Mouse (Mus musculus): Measurements from ENCODE around the gene Prim1. TPM values are rescaled to one million over a fixed set of nuclear protein-coding genes. Genes with fewer than 3 reads are reported as not detected.

Prim1 gene
- polyA plus RNA-seq, 1 experiment from 2014 or later, result 66.1 TPM

DNA sequence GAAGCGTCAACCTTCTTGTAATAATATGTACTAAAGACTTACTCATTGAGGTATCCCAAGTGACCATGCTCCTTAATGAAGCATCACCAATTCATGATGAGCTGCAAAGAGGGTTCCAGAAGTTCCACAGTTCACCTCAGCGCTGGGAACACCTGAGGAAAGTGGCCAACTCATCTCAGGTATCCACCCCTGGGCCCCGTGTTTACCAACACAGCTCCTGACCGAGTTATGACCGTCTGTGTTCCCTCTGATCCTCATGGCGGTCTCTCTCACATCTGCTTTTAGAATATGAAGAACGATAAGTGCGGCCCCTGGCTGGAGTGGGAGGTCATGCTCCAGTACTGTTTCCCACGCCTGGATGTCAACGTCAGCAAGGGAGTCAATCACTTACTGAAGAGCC, 8.5 kb downstream of the Prim1 start:
- H3K9ac ChIP-seq (ENCODE audit: low read depth, low read length), result no peak overlapping the region
- H3K36me3 ChIP-seq (ENCODE audit: control insufficient read depth, insufficient read depth, low read length), result peaks cover 19% of the 10 kb centered on the region; the same call in 1 of the 2 replicates
- no peaks in the 10 kb centered on the region for H3K27me3 ChIP-seq (replicated peaks; ENCODE audit: control insufficient read depth, insufficient read depth, low read length)
- WGBS, result 95% methylated on average over 10 of the region's 10 CpGs
- no peaks in the 10 kb centered on the region for H3K4me1 ChIP-seq (ENCODE audit: control insufficient read depth, insufficient read depth, low read length)
- no peak for ATAC-seq
- no peak overlapping the region for H3K4me2 ChIP-seq (ENCODE audit: low read depth, low read length)
- no peaks in the 10 kb centered on the region for H3K9me3 ChIP-seq (ENCODE audit: control insufficient read depth, low read length)
- H3K27ac ChIP-seq (ENCODE audit: low read length), result no peak overlapping the region
- no peak overlapping the region for H3K4me3 ChIP-seq (ENCODE audit: low read length)

GRCm38 (mm10) chr10:128029931-128030330, 15.0 kb downstream of the Prim1 start:
- Histone ChIP-seq H3K4me3 (ENCODE audit: low read length) (no peak overlapping the region), H3K4me2 (ENCODE audit: low read depth, low read length) (no peak overlapping the region), H3K4me1 (ENCODE audit: control insufficient read depth, insufficient read depth, low read length) (peaks cover 3% of the 10 kb centered on the region), H3K36me3 (ENCODE audit: control insufficient read depth, insufficient read depth, low read length) (peaks cover 13% of the 10 kb centered on the region), H3K27ac (ENCODE audit: low read length) (no peak overlapping the region), H3K27me3 (replicated peaks; ENCODE audit: control insufficient read depth, insufficient read depth, low read length) (no peaks in the 10 kb centered on the region), H3K9ac (ENCODE audit: low read depth, low read length) (no peak overlapping the region), H3K9me3 (ENCODE audit: control insufficient read depth, low read length) (no peaks in the 10 kb centered on the region)
- no peak for ATAC-seq
- WGBS, result 94% methylated on average over 7 of the region's 7 CpGs

- Histone ChIP-seq H3K4me1 (ENCODE audit: control insufficient read depth, insufficient read depth, low read length) (peaks cover 3% of the 10 kb centered on the region), H3K4me2 (ENCODE audit: low read depth, low read length) (no peak overlapping the region), H3K4me3 (ENCODE audit: low read length) (no peak overlapping the region), H3K9ac (ENCODE audit: low read depth, low read length) (no peak overlapping the region), H3K9me3 (ENCODE audit: control insufficient read depth, low read length) (no peaks in the 10 kb centered on the region), H3K27ac (ENCODE audit: low read length) (no peak overlapping the region), H3K27me3 (replicated peaks; ENCODE audit: control insufficient read depth, insufficient read depth, low read length) (no peaks in the 10 kb centered on the region), H3K36me3 (ENCODE audit: control insufficient read depth, insufficient read depth, low read length) (peaks cover 8% of the 10 kb centered on the region)
- no peak for ATAC-seq
- 54% methylated on average over 2 of the region's 2 CpGs for WGBS
Observed at GRCm38 (mm10) chr10:128030860-128031259, 15.9 kb downstream of the Prim1 start.

DNA sequence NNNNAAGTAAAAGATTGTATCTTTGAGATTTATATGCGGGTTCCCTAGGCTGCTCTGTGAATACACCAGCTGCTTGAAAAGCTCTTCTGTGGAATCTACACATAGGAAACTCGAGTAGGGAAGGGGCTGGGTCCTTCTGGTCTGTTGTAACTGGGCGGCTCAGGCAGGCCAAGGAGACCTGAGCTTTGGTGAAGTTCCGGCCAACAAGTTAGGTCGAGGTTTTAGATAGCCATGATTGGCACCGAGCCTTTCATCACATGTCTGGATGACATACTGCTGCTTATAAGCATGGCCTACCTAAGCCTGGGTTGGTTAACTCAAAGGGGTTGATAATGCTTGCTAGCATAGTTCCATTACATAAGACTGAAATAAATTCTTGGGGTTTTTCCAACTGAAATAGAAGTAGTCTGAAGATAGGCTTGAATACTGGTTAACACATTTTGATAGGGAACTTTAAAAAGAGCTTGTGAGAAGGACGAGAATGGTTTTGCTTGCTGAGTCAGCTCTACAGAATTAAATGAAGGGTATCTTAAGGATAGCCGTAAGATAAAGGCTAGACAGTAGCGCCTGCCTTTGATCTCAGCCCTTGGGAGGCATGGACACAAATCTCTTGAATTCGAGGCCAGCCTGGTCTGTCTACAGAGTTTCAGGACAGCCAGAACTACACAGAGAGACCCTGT, 21.9 kb downstream of the Prim1 start:
- H3K36me3 ChIP-seq (ENCODE audit: control insufficient read depth, insufficient read depth, low read length), result peaks cover 12% of the 10 kb centered on the region; the same call in 1 of the 2 replicates
- ATAC-seq, result 0 out of 2 replicates have a peak, but pooled peaks have one; percentile 5

GRCm38 (mm10) chr10:128037921-128038320, 23.0 kb downstream of the Prim1 start:
- Histone ChIP-seq H3K4me3 (ENCODE audit: low read length) (no peak overlapping the region), H3K27me3 (replicated peaks; ENCODE audit: control insufficient read depth, insufficient read depth, low read length) (no peaks in the 10 kb centered on the region), H3K27ac (ENCODE audit: low read length) (no peak overlapping the region), H3K9me3 (ENCODE audit: control insufficient read depth, low read length) (no peaks in the 10 kb centered on the region), H3K36me3 (ENCODE audit: control insufficient read depth, insufficient read depth, low read length) (peaks cover 17% of the 10 kb centered on the region; the same call in 1 of the 2 replicates), H3K4me1 (ENCODE audit: control insufficient read depth, insufficient read depth, low read length) (peaks cover 32% of the 10 kb centered on the region), H3K4me2 (ENCODE audit: low read depth, low read length) (peak overlapping the region; percentile 40), H3K9ac (ENCODE audit: low read depth, low read length) (no peak overlapping the region)
- 72% methylated on average over 3 of the region's 3 CpGs for WGBS
- no peak for ATAC-seq

More for the DNA sequence above, 21.9 kb downstream of the Prim1 start:
- Histone ChIP-seq H3K27me3 (replicated peaks; ENCODE audit: control insufficient read depth, insufficient read depth, low read length) (no peaks in the 10 kb centered on the region), H3K27ac (ENCODE audit: low read length) (peak overlapping the region; percentile 99), H3K9ac (ENCODE audit: low read depth, low read length) (peak overlapping the region; percentile 100), H3K9me3 (ENCODE audit: control insufficient read depth, low read length) (no peaks in the 10 kb centered on the region), H3K4me2 (ENCODE audit: low read depth, low read length) (peak overlapping the region; percentile 75), H3K4me1 (ENCODE audit: control insufficient read depth, insufficient read depth, low read length) (peaks cover 28% of the 10 kb centered on the region), H3K4me3 (ENCODE audit: low read length) (peak overlapping the region; percentile 89)
- 3% methylated on average over 10 of the region's 10 CpGs for WGBS

DNA sequence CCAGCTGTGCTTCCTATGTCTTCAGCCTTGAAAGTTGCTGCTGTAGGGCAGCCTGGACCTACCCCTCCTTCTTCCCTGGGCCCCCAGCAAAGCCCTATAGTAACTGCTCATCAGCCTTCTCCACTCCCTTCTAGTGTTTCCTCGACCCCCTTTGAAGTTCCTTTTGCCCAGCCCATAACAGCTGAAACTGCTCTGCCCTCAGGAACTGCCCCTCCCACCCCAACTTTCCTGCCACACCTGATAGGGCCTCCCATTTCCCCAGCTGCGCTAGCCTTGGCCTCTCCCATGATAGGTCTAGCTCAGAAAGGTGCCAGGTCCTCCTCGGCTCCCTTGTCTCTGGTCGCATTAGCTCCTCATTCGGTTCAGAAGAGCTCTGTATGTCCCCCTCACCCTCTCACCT, 24.2 kb downstream of the Prim1 start:
- 49% methylated on average over 5 of the region's 5 CpGs for WGBS
- H3K9me3 ChIP-seq (ENCODE audit: control insufficient read depth, low read length), result no peaks in the 10 kb centered on the region
- H3K4me1 ChIP-seq (ENCODE audit: control insufficient read depth, insufficient read depth, low read length), result peaks cover 37% of the 10 kb centered on the region
- peak overlapping the region; percentile 36; the same call in 1 of the 2 replicates for H3K9ac ChIP-seq (ENCODE audit: low read depth, low read length)
- H3K27me3 ChIP-seq (replicated peaks; ENCODE audit: control insufficient read depth, insufficient read depth, low read length), result no peaks in the 10 kb centered on the region
- H3K4me2 ChIP-seq (ENCODE audit: low read depth, low read length), result peak overlapping the region; percentile 40; the same call in 1 of the 2 replicates
- no peak overlapping the region for H3K4me3 ChIP-seq (ENCODE audit: low read length)
- H3K27ac ChIP-seq (ENCODE audit: low read length), result no peak overlapping the region
- peak; percentile 10; the same call in 1 of the 2 replicates for ATAC-seq
- H3K36me3 ChIP-seq (ENCODE audit: control insufficient read depth, insufficient read depth, low read length), result peaks cover 22% of the 10 kb centered on the region

DNA sequence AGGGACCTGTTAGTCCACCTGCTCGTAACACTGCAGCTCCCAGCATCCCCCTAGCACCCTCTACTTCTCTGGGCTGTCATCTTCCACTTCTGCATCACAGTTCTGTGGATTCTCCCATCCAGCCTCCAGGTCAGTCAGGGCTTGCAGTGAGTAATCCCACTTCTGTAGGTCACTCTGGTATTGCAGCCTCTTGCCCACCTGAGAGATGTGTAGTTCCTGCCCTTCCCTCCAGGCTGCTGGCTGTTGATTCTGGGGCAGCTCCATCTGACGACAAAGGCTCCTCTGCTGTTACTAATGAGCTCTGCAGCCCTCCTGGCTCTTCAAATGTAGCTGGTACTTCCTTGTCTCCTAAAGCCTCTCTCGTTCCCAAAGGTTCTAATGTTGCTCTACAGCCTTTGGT, 24.9 kb downstream of the Prim1 start:
- WGBS, result 65% methylated on average over 3 of the region's 3 CpGs
- Histone ChIP-seq H3K4me3 (ENCODE audit: low read length) (no peak overlapping the region), H3K9me3 (ENCODE audit: control insufficient read depth, low read length) (no peaks in the 10 kb centered on the region), H3K27ac (ENCODE audit: low read length) (no peak overlapping the region), H3K36me3 (ENCODE audit: control insufficient read depth, insufficient read depth, low read length) (peaks cover 27% of the 10 kb centered on the region), H3K4me2 (ENCODE audit: low read depth, low read length) (no peak overlapping the region), H3K27me3 (replicated peaks; ENCODE audit: control insufficient read depth, insufficient read depth, low read length) (no peaks in the 10 kb centered on the region), H3K4me1 (ENCODE audit: control insufficient read depth, insufficient read depth, low read length) (peaks cover 34% of the 10 kb centered on the region), H3K9ac (ENCODE audit: low read depth, low read length) (no peak overlapping the region)
- no peak for ATAC-seq

GRCm38 (mm10) chr10:128040293-128040692, 25.3 kb downstream of the Prim1 start:
- 82% methylated on average over 5 of the region's 5 CpGs for WGBS
- peaks cover 34% of the 10 kb centered on the region for H3K4me1 ChIP-seq (ENCODE audit: control insufficient read depth, insufficient read depth, low read length)
- H3K4me3 ChIP-seq (ENCODE audit: low read length), result no peak overlapping the region
- H3K27me3 ChIP-seq (replicated peaks; ENCODE audit: control insufficient read depth, insufficient read depth, low read length), result no peaks in the 10 kb centered on the region
- peaks cover 30% of the 10 kb centered on the region for H3K36me3 ChIP-seq (ENCODE audit: control insufficient read depth, insufficient read depth, low read length)
- no peak overlapping the region for H3K9ac ChIP-seq (ENCODE audit: low read depth, low read length)
- H3K27ac ChIP-seq (ENCODE audit: low read length), result no peak overlapping the region
- no peak overlapping the region for H3K4me2 ChIP-seq (ENCODE audit: low read depth, low read length)
- no peak for ATAC-seq
- no peaks in the 10 kb centered on the region for H3K9me3 ChIP-seq (ENCODE audit: control insufficient read depth, low read length)

- H3K27ac ChIP-seq (ENCODE audit: low read length), result no peak overlapping the region
- no peak for ATAC-seq
- no peak overlapping the region for H3K4me3 ChIP-seq (ENCODE audit: low read length)
- H3K9ac ChIP-seq (ENCODE audit: low read depth, low read length), result no peak overlapping the region
- peaks cover 34% of the 10 kb centered on the region for H3K36me3 ChIP-seq (ENCODE audit: control insufficient read depth, insufficient read depth, low read length)
- no peak overlapping the region for H3K4me2 ChIP-seq (ENCODE audit: low read depth, low read length)
- WGBS, result 71% methylated on average over 4 of the region's 4 CpGs
- H3K27me3 ChIP-seq (replicated peaks; ENCODE audit: control insufficient read depth, insufficient read depth, low read length), result no peaks in the 10 kb centered on the region
- peaks cover 34% of the 10 kb centered on the region for H3K4me1 ChIP-seq (ENCODE audit: control insufficient read depth, insufficient read depth, low read length)
- H3K9me3 ChIP-seq (ENCODE audit: control insufficient read depth, low read length), result no peaks in the 10 kb centered on the region
Observed at GRCm38 (mm10) chr10:128041636-128042035, 26.7 kb downstream of the Prim1 start.
